Mouse (Mus musculus) brown adipose tissue, adult 24 weeks (tissue): ENCODE results near the gene Mydgf. TPM values are rescaled to one million over a fixed set of nuclear protein-coding genes. Genes with fewer than 3 reads are reported as not detected.

Experiments
- H3K27ac ChIP-seq: fragments of 200-500 bp; replicated peaks from 2 replicates; pipeline ENCODE4 v1.5.1; 2012; ENCODE audit warnings: low read depth, mild to moderate bottlenecking, low read length
- H3K4me1 ChIP-seq: fragments of 200-500 bp; 2 replicates; pipeline ENCODE4 v1.6.1; 2012; ENCODE audit warnings: low read length, mixed read lengths; ENCODE audit not compliant: control insufficient read depth, insufficient read depth, insufficient read length
- H3K4me3 ChIP-seq: fragments of 200-500 bp; 2 replicates; pipeline ENCODE4 v1.5.1; 2012; ENCODE audit warnings: low read depth, mild to moderate bottlenecking, low read length, moderate library complexity; ENCODE audit not compliant: insufficient read depth
- polyA plus RNA-seq: library from polyadenylated mRNA; stranded (reverse); fragments of >200 nt; gene quantifications from 2 replicates; pipeline ENCODE4 v1.2.4, GENCODE M21; 2012; ENCODE audit not compliant: missing spikeins, insufficient read depth, insufficient read length

The Mydgf gene
- polyA plus RNA-seq = 30.8 and 30.9 TPM in 2 replicates

DNA sequence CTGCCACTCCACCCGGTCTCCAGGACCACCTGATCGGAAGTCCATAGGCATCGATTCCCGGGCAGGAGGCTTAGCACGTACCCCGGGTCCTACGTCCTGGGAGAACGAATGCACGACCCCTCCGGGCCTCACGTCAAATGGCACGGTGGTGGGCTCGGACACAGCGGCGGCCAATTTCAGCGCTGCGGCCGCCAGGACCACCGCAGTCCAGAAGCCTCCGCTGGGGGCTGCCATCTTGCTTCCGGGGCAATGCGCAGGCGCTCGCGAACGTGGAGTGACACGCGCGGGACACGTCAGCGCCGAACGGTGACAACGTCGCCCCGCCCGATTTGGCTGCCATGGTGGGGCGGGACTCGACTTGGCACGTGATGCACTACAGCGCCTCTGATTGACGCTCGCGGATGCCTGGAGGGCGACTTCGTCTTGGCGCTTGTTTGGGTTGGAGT lies at the start of gene Mydgf:
Mydgf (minus strand) TSS at position 263 of the 446 bp plus-strand sequence.
- H3K4me3 ChIP-seq = peak within 1 kb of the TSS; percentile 84
- peak within 1 kb of the TSS; percentile 49 for H3K27ac ChIP-seq
- 0 out of 2 replicates have a peak, but pooled peaks cover 2% of the 10 kb centered on the region for H3K4me1 ChIP-seq

- H3K4me1 ChIP-seq = no peaks in the 10 kb centered on the region
- H3K27ac ChIP-seq = no peak overlapping the region
- no peak overlapping the region for H3K4me3 ChIP-seq
Measured at GRCm38 (mm10) chr17:56233389-56233788, 49.7 kb upstream of the Mydgf start.

GRCm38 (mm10) chr17:56229943-56230342 lies 46.2 kb upstream of the Mydgf start:
- Histone ChIP-seq H3K4me3 (no peak overlapping the region), H3K27ac (no peak overlapping the region), H3K4me1 (no peaks in the 10 kb centered on the region)

DNA sequence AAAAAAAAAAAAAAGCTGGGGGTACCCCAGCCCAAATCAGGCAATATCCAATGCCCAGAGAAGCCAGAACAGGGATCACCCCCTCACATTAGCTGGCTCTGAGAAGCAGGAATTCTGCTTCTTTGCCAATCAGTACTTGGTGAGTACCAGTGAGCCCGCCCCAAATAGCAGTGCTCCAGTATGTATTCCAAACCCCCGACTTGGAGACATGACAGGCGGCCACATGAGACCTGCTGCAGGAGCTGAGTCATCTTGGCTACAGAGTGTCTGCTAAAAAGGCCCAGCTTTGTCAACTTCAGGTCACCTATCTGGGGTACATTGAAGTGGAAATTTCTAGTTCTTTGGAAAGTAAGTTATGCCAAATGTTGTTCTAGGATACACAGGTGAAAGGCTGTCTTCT lies 42.8 kb upstream of the Mydgf start:
- Histone ChIP-seq H3K4me1 (no peaks in the 10 kb centered on the region), H3K27ac (no peak overlapping the region), H3K4me3 (no peak overlapping the region)

- Histone ChIP-seq H3K27ac (no peak overlapping the region), H3K4me1 (peaks cover 4% of the 10 kb centered on the region; the same call in 1 of the 2 replicates), H3K4me3 (no peak overlapping the region)
Measured at GRCm38 (mm10) chr17:56224916-56225315, 41.2 kb upstream of the Mydgf start.

DNA sequence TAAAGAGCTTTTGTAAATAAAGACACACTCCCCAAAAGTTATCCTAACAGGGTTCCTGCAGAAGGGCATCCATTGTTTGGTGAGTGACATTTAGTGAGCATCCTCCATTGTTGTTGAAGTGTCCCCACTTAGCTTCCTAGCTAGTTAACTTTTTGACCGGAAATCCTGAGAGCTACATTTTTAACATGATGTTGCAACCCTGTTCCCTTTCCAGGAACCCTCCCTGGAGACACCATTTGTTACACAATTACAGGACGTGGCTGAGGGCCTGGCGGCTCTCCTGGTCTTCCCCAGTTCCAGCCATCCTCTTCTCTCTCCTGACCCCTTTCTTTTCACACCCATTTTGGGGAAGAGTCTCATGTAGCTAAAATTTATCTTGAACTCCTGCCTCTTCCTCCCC lies 36.1 kb upstream of the Mydgf start:
- Histone ChIP-seq H3K27ac (peak overlapping the region; percentile 89), H3K4me1 (peaks cover 17% of the 10 kb centered on the region), H3K4me3 (0 out of 2 replicates have a peak overlapping the region, but pooled peaks have one; percentile 8)

DNA sequence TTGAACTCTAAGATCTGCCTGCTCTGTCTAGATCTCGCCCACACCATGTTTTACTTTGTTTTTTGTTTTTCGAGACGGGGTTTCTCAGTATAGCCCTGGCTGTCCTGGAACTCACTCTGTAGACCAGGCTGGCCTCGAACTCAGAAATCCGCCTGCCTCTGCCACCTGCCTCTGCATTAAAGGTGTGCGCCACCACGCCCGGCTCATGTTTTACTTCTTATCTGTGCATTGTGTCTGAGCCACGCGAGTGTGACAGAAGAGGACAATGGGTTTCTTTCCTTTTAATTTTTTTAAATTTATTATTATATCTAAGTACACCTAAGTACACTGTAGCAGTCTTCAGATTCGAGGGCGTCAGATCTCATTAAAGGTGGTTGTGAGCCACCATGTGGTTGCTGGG lies 35.5 kb upstream of the Mydgf start:
- peak overlapping the region; percentile 86 for H3K4me3 ChIP-seq
- peaks cover 17% of the 10 kb centered on the region for H3K4me1 ChIP-seq
- H3K27ac ChIP-seq = peak overlapping the region; percentile 89

DNA sequence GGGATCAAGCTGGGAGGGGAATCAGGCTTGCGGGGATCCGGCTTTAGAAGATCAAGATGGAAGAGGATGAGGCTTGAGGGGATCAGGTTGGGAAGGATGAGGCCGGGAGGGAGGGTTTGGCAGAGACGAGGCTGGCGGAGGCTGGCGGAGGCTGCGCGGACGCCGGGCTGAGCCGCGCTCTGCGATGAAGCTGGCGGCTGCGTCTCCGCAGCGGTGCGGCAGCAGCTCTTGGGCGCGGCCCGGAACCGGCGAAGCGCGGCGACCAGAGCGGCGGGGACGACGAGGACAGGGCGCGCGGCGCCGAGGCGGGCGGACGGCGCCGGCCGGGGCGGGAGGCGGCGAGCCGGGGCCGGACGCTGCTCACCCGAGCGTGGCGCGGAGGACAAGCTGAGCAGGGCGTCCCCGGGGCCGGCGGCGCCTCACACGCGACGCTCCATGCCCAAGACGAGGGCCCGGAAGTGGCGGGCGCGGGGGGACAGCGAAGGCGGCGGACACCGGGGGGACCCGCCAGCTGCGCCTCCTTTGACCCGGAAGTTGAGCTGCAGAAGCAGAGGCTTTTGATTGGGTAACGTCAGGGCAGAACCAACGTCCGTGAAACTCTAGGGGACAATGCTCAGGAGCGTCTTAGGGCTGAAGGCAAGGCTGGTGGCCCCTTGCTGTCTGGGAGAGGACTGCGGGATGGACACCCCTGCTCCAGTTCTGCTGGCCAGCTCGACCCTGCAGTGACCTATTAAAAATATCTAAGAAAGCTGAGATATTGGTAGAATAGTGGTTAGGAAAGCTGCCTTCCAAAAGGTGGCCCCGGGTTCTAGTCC lies 34.9 kb upstream of the Mydgf start, which contains the start of gene Dpp9:
Dpp9 (minus strand) TSS at position 529 of the 815 bp plus-strand sequence.
- H3K4me1 ChIP-seq = peaks cover 17% of the 10 kb centered on the region
- peak within 1 kb of the TSS; percentile 89 for H3K27ac ChIP-seq
- H3K4me3 ChIP-seq = peak within 1 kb of the TSS; percentile 86

DNA sequence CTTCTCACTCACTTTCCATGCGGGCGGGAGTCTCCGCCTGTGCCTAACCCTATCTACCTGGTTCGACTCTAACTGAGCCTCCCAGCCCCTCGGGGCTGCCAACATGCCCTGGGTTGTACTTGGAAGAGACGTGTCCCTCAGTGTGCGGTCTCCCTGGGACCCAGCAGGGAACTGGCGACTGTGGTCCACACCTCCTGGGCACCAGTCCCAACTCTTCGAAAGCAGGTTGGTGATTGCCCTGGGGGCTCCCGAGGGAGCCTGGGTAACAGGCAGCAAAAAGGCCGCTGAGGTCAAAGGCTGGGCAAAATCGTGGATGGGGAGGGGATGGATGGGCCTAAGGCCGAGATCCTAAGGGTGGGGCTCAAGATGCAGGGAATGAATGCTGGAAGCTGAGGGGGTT lies 34.0 kb upstream of the Mydgf start:
- Histone ChIP-seq H3K4me1 (peaks cover 17% of the 10 kb centered on the region), H3K27ac (peak overlapping the region; percentile 87), H3K4me3 (peak overlapping the region; percentile 86)

DNA sequence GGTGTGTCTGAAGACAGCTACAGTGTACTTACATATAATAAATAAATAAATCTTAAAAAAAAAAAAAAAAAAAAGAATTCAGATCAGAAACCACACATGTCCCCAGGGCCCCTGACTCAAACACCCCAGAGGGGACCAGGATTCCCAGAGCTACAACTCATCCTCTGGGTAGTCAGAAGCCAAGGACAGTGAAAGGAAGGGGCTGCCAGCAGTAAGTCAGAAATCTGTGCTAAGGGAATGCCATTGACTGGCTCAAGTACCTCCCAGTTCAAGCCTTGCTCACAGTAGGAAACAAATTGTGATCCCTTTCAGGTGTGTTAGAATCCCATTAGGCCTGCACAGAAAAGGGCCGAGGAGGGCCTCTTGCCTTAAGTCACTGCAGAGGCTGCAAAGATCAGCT lies 30.5 kb upstream of the Mydgf start:
- no peak overlapping the region for H3K4me3 ChIP-seq
- peaks cover 19% of the 10 kb centered on the region for H3K4me1 ChIP-seq
- H3K27ac ChIP-seq = no peak overlapping the region

DNA sequence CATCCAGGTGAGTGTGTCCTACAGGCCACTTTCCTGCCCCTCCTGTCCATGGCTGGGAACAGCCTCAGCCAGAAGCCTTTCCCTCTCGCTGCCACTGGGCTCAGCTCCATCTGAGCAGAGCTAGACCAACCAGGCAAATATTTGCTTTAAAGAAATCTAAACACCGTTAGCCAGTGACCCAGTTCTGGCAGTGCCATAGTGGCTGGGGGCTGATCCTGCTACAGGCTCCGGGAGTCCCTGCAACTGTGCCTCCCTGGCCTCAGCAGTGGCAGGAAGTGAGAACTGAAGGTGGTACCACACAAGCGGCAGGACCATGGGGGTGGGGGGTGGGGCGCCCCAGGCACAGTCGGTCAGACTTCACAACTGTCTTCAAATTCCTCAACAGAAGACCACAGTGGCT lies 29.0 kb upstream of the Mydgf start:
- peaks cover 24% of the 10 kb centered on the region for H3K4me1 ChIP-seq
- no peak overlapping the region for H3K27ac ChIP-seq
- no peak overlapping the region for H3K4me3 ChIP-seq

- Histone ChIP-seq H3K27ac (peak overlapping the region; percentile 75), H3K4me3 (no peak overlapping the region), H3K4me1 (peaks cover 20% of the 10 kb centered on the region)
Measured at GRCm38 (mm10) chr17:56211090-56211489, 27.4 kb upstream of the Mydgf start.

DNA sequence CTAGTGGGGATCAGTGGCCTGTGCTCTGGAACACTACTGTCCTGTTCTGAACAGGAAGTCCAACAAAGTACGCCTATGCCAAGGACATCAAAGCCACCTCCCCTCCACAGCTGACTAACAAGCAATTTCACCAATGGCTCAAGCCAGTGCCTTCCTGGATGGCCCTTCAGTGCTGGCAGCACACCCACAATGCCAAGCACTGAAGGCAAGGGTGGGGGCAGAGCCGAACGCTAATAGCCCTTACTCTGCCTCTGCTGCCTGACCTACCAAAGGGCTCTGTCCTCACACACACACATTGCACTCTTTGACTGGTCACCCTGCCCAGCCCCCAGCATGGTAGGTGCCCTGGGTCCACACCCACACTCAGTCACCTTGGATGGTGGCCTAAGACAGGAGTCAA lies 25.1 kb upstream of the Mydgf start:
- H3K4me3 ChIP-seq = no peak overlapping the region
- no peak overlapping the region for H3K27ac ChIP-seq
- peaks cover 20% of the 10 kb centered on the region for H3K4me1 ChIP-seq

- Histone ChIP-seq H3K4me3 (no peak overlapping the region), H3K4me1 (peaks cover 20% of the 10 kb centered on the region), H3K27ac (no peak overlapping the region)
Measured at GRCm38 (mm10) chr17:56207963-56208530, 24.3 kb upstream of the Mydgf start.

DNA sequence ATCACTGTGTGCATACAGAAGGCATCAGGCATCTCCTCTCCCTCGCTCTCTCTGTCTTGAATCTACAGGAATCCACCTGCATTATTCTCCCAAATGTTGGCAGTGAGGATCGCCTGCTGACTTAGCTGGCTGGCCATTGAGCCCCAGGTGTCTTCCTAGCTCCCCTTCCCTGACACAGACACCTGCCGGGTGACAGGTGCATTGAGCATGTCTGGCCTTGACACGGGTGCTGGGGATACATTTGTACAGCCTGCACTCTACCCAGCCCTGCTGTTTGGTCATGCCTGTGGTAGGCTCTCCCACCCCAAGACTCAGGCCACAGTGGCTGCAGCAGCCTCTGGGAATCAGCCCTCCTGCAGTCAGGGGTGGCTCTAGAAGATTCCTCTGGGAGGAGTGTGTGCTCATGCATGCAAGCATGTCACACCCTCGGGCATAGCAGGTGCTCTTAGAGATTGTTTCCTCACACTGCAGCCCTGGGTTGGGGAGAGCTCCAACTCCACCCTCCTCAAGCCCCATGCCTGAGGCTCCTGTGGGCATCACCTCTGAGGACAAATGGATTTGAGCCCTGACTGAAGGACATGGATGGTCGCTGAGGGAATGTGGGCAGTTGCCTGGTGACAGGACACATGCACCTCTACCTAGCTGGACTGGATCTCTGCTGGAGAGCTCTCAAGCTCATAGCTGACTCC lies 23.4 kb upstream of the Mydgf start:
- peaks cover 20% of the 10 kb centered on the region for H3K4me1 ChIP-seq
- H3K4me3 ChIP-seq = no peak overlapping the region
- no peak overlapping the region for H3K27ac ChIP-seq
